Mouse (Mus musculus) lung, embryonic 14.5 days (tissue): ENCODE data around the gene Iqcj. TPM values are rescaled to one million over a fixed set of nuclear protein-coding genes. Genes with fewer than 3 reads are reported as not detected.
A peak's percentile ranks its signal among the peaks of the same experiment; 100 is the strongest.

Source experiments
- ATAC-seq: fragments of 200-750 bp; cut with Nextera tagmentation; 2 replicates; pipeline ENCODE4 v1.8.0; 2017; ENCODE audit warnings: mild to moderate bottlenecking, moderate TSS enrichment, moderate library complexity; ENCODE audit not compliant: insufficient read depth
- DNase-seq: peaks from one replicate; pipeline ENCODE4 v3.0.0-alpha.2; 2015
- H3K27ac ChIP-seq: fragments of 300-500 bp; sonication (generic); 2 replicates; pipeline ENCODE4 v1.5.1; 2014; ENCODE audit warnings: low read depth, mild to moderate bottlenecking, moderate library complexity
- H3K27me3 ChIP-seq: fragments of 300-500 bp; sonication (generic); 2 replicates; pipeline ENCODE4 v1.6.1; 2014; ENCODE audit warnings: low read length, control low read depth; ENCODE audit not compliant: insufficient read depth
- H3K36me3 ChIP-seq: fragments of 300-500 bp; sonication (generic); 2 replicates; pipeline ENCODE4 v1.6.1; 2014; ENCODE audit warnings: control low read depth; ENCODE audit not compliant: insufficient read depth
- H3K4me1 ChIP-seq: fragments of 300-500 bp; sonication (generic); 2 replicates; pipeline ENCODE4 v1.6.1; 2014; ENCODE audit warnings: antibody characterized with exemption, control low read depth; ENCODE audit not compliant: insufficient read depth
- H3K4me2 ChIP-seq: fragments of 300-500 bp; sonication (generic); 2 replicates; pipeline ENCODE4 v1.6.1; 2014; ENCODE audit warnings: mild to moderate bottlenecking
- H3K4me3 ChIP-seq: fragments of 300-500 bp; sonication (generic); 2 replicates; pipeline ENCODE4 v1.5.1; 2014; ENCODE audit warnings: low read depth, low read length
- H3K9ac ChIP-seq: fragments of 300-500 bp; sonication (generic); 2 replicates; pipeline ENCODE4 v1.6.1; 2014
- H3K9me3 ChIP-seq: fragments of 300-500 bp; sonication (generic); 2 replicates; pipeline ENCODE4 v1.6.1; 2016; ENCODE audit warnings: low read depth, low read length, control low read depth
- CTCF ChIP-seq: IDR thresholded peaks from 2 replicates; pipeline ENCODE4 v1.5.1; 2016; ENCODE audit warnings: antibody characterized with exemption, low read depth
- WGBS: fragments of 180-500 bp; shearing (Covaris S2); extraction: QIAGEN DNeasy Blood & Tissue Kit; methylation state at CpG from one replicate; pipeline ENCODE4 v1.1.7; 2014; 5-methylcytosine and 5-hydroxymethylcytosine counted together
- polyA plus RNA-seq: library from polyadenylated mRNA; unstranded; fragments of >200 nt; fragmentation: Nextera tagmentation; extraction: Ambion mirVana; gene quantifications from 2 replicates; pipeline ENCODE4 v1.2.1, GENCODE M21; 2014

Iqcj gene
- polyA plus RNA-seq, result not detected in 2 replicates

- Histone ChIP-seq H3K9ac (no peak within 1 kb of the TSS), H3K27ac (no peak within 1 kb of the TSS), H3K4me3 (no peak within 1 kb of the TSS), H3K9me3 (no peaks in the 10 kb centered on the region), H3K4me1 (no peaks in the 10 kb centered on the region), H3K36me3 (no peaks in the 10 kb centered on the region), H3K27me3 (no peaks in the 10 kb centered on the region), H3K4me2 (0 out of 2 replicates have a peak within 1 kb of the TSS, but pooled peaks have one; percentile 25)
- ATAC-seq (no peak), DNase-seq (peak; percentile 12)
- no peak for TF ChIP-seq CTCF
- 50% methylated on average over 15 of the region's 15 CpGs for WGBS
Measured at GRCm38 (mm10) chr3:67892026-67892705, at the start of gene Iqcj, which contains the start of gene Iqschfp. Iqcj (plus strand) TSS chr3:67892220. Iqschfp (plus strand) TSS chr3:67892232.

- 86% methylated on average over 5 of the region's 5 CpGs for WGBS
- Histone ChIP-seq H3K27me3 (no peaks in the 10 kb centered on the region), H3K4me2 (no peak overlapping the region), H3K9ac (no peak overlapping the region), H3K4me1 (no peaks in the 10 kb centered on the region), H3K27ac (no peak overlapping the region), H3K4me3 (no peak overlapping the region), H3K36me3 (no peaks in the 10 kb centered on the region), H3K9me3 (no peaks in the 10 kb centered on the region)
- TF ChIP-seq CTCF, result no peak
- no peak for ATAC-seq
- DNase-seq, result no peak
Measured at GRCm38 (mm10) chr3:67852397-67852796, 39.6 kb upstream of the Iqcj start.

- Histone ChIP-seq H3K4me3 (no peak overlapping the region), H3K36me3 (no peaks in the 10 kb centered on the region), H3K4me2 (no peak overlapping the region), H3K9ac (no peak overlapping the region), H3K9me3 (no peaks in the 10 kb centered on the region), H3K27me3 (no peaks in the 10 kb centered on the region), H3K4me1 (no peaks in the 10 kb centered on the region), H3K27ac (no peak overlapping the region)
- no peak for TF ChIP-seq CTCF
- 76% methylated on average over 3 of the region's 3 CpGs for WGBS
- ATAC-seq, result no peak
- no peak for DNase-seq
Measured at GRCm38 (mm10) chr3:67861524-67861923, 30.5 kb upstream of the Iqcj start.

GRCm38 (mm10) chr3:67867420-67868065, 24.5 kb upstream of the Iqcj start:
- H3K27ac ChIP-seq, result no peak overlapping the region
- WGBS, result 40% methylated on average over 13 of the region's 13 CpGs
- TF ChIP-seq CTCF, result no peak
- no peaks in the 10 kb centered on the region for H3K27me3 ChIP-seq
- no peak overlapping the region for H3K9ac ChIP-seq
- H3K4me1 ChIP-seq, result no peaks in the 10 kb centered on the region
- no peaks in the 10 kb centered on the region for H3K36me3 ChIP-seq
- H3K4me2 ChIP-seq, result no peak overlapping the region
- H3K9me3 ChIP-seq, result no peaks in the 10 kb centered on the region
- DNase-seq (peak; percentile 51), ATAC-seq (no peak)
- no peak overlapping the region for H3K4me3 ChIP-seq

GRCm38 (mm10) chr3:67869424-67869823, 22.6 kb upstream of the Iqcj start:
- Histone ChIP-seq H3K9ac (no peak overlapping the region), H3K36me3 (no peaks in the 10 kb centered on the region), H3K4me1 (no peaks in the 10 kb centered on the region), H3K27ac (no peak overlapping the region), H3K9me3 (no peaks in the 10 kb centered on the region), H3K4me3 (no peak overlapping the region), H3K27me3 (no peaks in the 10 kb centered on the region), H3K4me2 (no peak overlapping the region)
- DNase-seq (no peak), ATAC-seq (no peak)
- TF ChIP-seq CTCF, result no peak
- 93% methylated on average over 1 of the region's 1 CpGs for WGBS

- Histone ChIP-seq H3K27me3 (no peaks in the 10 kb centered on the region), H3K4me3 (no peak overlapping the region), H3K4me1 (no peaks in the 10 kb centered on the region), H3K9me3 (no peaks in the 10 kb centered on the region), H3K9ac (no peak overlapping the region), H3K36me3 (no peaks in the 10 kb centered on the region), H3K4me2 (no peak overlapping the region), H3K27ac (no peak overlapping the region)
- no peak for TF ChIP-seq CTCF
- WGBS, result 43% methylated on average over 4 of the region's 4 CpGs
- DNase-seq (no peak), ATAC-seq (no peak)
Measured at GRCm38 (mm10) chr3:67877253-67877652, 14.8 kb upstream of the Iqcj start.

- no peak overlapping the region for H3K4me3 ChIP-seq
- H3K9me3 ChIP-seq, result no peaks in the 10 kb centered on the region
- no peaks in the 10 kb centered on the region for H3K27me3 ChIP-seq
- WGBS, result 81% methylated on average over 3 of the region's 3 CpGs
- DNase-seq (no peak), ATAC-seq (no peak)
- no peaks in the 10 kb centered on the region for H3K4me1 ChIP-seq
- no peaks in the 10 kb centered on the region for H3K36me3 ChIP-seq
- no peak for TF ChIP-seq CTCF
- no peak overlapping the region for H3K27ac ChIP-seq
- no peak overlapping the region for H3K9ac ChIP-seq
- H3K4me2 ChIP-seq, result no peak overlapping the region
Measured at GRCm38 (mm10) chr3:67884335-67884734, 7.7 kb upstream of the Iqcj start.
